Mouse (Mus musculus): Measurements from ENCODE around the gene Azin2. TPM values are rescaled to one million over a fixed set of nuclear protein-coding genes. Genes with fewer than 3 reads are reported as not detected.

The Azin2 gene
- total and polyA plus RNA-seq, 3 experiments, result 0.91 to 2.4 (median 1.7) TPM

DNA sequence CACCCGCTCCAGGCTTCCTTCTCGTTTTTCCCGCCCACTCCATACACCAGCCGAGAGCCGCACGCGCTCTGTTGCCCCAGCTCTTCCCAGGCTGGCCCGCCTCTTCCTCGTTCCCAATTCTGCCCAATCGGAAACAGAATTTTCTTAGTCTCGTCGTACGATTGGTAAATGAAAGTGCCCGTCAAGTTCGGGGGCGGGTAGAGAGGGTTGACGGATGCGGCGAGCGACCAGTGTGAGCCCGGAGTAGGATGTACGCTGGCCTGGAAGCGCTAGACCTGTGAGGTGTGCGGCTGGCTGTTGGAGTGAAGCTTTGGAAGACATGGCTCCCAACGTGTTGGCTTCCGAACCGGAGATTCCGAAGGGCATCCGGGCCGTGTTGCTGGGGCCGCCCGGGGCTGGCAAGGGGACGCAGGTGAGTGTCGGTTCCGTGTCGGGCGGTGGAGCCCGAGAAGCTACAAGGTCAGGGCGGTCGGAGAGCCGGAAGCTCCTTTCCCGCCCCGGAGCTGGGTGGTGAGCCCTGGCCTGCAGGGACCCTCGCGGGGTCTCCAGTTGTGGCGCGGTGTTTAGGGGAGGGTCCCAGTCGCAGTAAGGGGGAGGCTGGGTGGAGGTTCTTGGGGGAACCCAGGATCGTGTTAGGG, 30.9 kb upstream of the Azin2 start (continued):
- TF ChIP-seq CTCF (conservative IDR thresholded peaks at IDR 0.05 in 1 of 2, IDR thresholded peaks at IDR 0.05 in 1 of 2; ENCODE audit: low read depth in 2 of 2, low read length in 2 of 2), result no peak
- TF ChIP-seq ZKSCAN1 (IDR thresholded peaks at IDR 0.05; ENCODE audit: borderline replicate concordance, low read depth, low read length), result no peak
- TF ChIP-seq E2F4 (IDR thresholded peaks at IDR 0.05; ENCODE audit: insufficient replicate concordance, low read depth, low read length), result 0 out of 2 replicates have a peak, but pooled peaks have one; percentile 63
- no peak for TF ChIP-seq PAX5 (IDR thresholded peaks at IDR 0.05; ENCODE audit: low read length)
- no peak; the same call in 1 of the 2 replicates for TF ChIP-seq RCOR1 (conservative IDR thresholded peaks at IDR 0.05; ENCODE audit: low read depth, low read length)
- TF ChIP-seq ZC3H11A (IDR thresholded peaks at IDR 0.05; ENCODE audit: low read depth, low read length), result no peak
- no peak for TF ChIP-seq ETS1 (conservative IDR thresholded peaks at IDR 0.05; ENCODE audit: low read depth, low read length)
- TF ChIP-seq SMC3 (IDR thresholded peaks at IDR 0.05; ENCODE audit: low read depth, low read length), result no peak
- TF ChIP-seq CHD2 (IDR thresholded peaks at IDR 0.05; ENCODE audit: low read length), result peak; percentile 98

DNA sequence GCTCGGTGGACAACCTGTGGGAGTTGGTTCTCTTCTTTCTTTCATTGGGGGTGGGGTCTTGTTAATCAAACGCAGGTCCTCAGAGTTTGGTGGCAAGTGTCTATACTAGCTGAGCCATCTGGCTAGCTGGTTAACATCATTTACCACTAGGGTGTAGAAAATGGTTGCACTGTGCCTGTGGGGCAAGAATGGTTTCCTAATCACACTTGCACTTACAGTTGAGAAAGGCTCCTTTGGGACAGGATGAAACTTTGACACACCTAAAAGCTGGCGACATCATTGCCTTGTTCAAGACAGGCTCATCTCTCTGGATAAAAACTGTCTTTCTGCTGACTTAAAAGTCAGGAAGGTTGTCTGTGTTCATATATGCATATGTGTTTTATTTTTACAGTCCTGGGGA, 29.9 kb upstream of the Azin2 start:
- dilution Hi-C loops (cut with MboI; ENCODE audit: extremely low pct_ligation_motif_present, extremely low pct_unique_long_range_greater_than_20kb, low sequenced_read_pairs) (no loop called here), in situ Hi-C loops (cut with MboI; ENCODE audit: low pct_ligation_motif_present, low pct_unique_long_range_greater_than_20kb, low sequenced_read_pairs) (no loop called here)
- no peak for DNase-seq (ENCODE audit: extremely low read depth)
- no peak overlapping the region for H3K27ac ChIP-seq (ENCODE audit: insufficient read depth, low read depth)
- no peaks in the 10 kb centered on the region for H3K9me3 ChIP-seq (replicated peaks; ENCODE audit: low read length)
- 0 out of 2 replicates have a peak overlapping the region, but pooled peaks have one; percentile 11 for H3K9ac ChIP-seq (ENCODE audit: insufficient read depth, low read depth)
- peaks cover 35% of the 10 kb centered on the region for H3K79me2 ChIP-seq (replicated peaks; ENCODE audit: control insufficient read depth, extremely low read depth, insufficient read depth, poor library complexity, severe bottlenecking)
- TF ChIP-seq MAFK (IDR thresholded peaks at IDR 0.05; ENCODE audit: insufficient replicate concordance, low read length) (no peak), PAX5 (IDR thresholded peaks at IDR 0.05; ENCODE audit: low read length) (no peak), POLR2AphosphoS2 (IDR thresholded peaks at IDR 0.05; ENCODE audit: low read depth, low read length) (no peak), CHD2 (IDR thresholded peaks at IDR 0.05; ENCODE audit: low read length) (no peak), TBP (conservative IDR thresholded peaks at IDR 0.05; ENCODE audit: low read depth, low read length) (no peak), UBTF (IDR thresholded peaks at IDR 0.05; ENCODE audit: low read depth, low read length) (no peak), ZKSCAN1 (IDR thresholded peaks at IDR 0.05; ENCODE audit: borderline replicate concordance, low read depth, low read length) (no peak), USF1 (IDR thresholded peaks at IDR 0.05; ENCODE audit: low read depth, low read length) (no peak), ELF1 (IDR thresholded peaks at IDR 0.05; ENCODE audit: low read depth, low read length) (no peak), MEF2A (IDR thresholded peaks at IDR 0.05; ENCODE audit: borderline replicate concordance, low read depth, low read length) (no peak), SMC3 (IDR thresholded peaks at IDR 0.05; ENCODE audit: low read depth, low read length) (no peak), CHD1 (IDR thresholded peaks at IDR 0.05; ENCODE audit: low read depth, low read length) (no peak)
- H3K4me3 ChIP-seq (replicated peaks in 1 of 3; ENCODE audit: low read depth in 2 of 3, low read length in 2 of 3, poor library complexity in 1 of 3), result no peak overlapping the region
- peaks cover 11 to 27% of the 10 kb centered on the region in 2 experiments for H3K36me3 ChIP-seq (replicated peaks in 1 of 2; ENCODE audit: control insufficient read depth in 1 of 2, insufficient read depth in 1 of 2, low read length in 1 of 2)
- no peak overlapping the region for H3K4me2 ChIP-seq (ENCODE audit: insufficient read depth, low read depth, poor library complexity, severe bottlenecking)
- H3K4me1 ChIP-seq (ENCODE audit: control insufficient read depth in 1 of 2, insufficient read depth in 2 of 2), result peaks cover 7 to 38% of the 10 kb centered on the region in 2 experiments
- H3K27me3 ChIP-seq (replicated peaks), result peaks cover 3% of the 10 kb centered on the region
